ENCODE assay signal across 19 mouse cellular contexts in genomic region chr12:53085789-53086188, GRCm38 (mm10).
A peak's percentile ranks its signal among the peaks of the same experiment; 100 is the strongest.
DNase-seq lines count a peak whose midpoint lies in the region; ATAC-seq lines count a peak whose summit lies in the region.
"Had no signal": no experiment of that assay in that cellular context is flagged by ENCODE, and none has a peak within 500 bp of the region (broad histone marks: within the 10 kb centered on the region; RNA-seq: fewer than 3 reads in every experiment).

No protein-coding gene starts in this region.

- no peak overlapping the region for H3K4me3 ChIP-seq in forebrain, embryonic 14.5 days (ENCODE audit: low read depth, low read length)
- H3K4me3 ChIP-seq in forebrain, embryonic 11.5 days (ENCODE audit: low read depth, low read length) = no peak overlapping the region
- H3K4me3 ChIP-seq: embryonic facial prominence, embryonic 12.5 days; forebrain, embryonic 13.5 days; gastrocnemius, adult 2 months; heart, embryonic 13.5 days; hindbrain, embryonic 12.5 days had no signal

- H3K9ac ChIP-seq in forebrain, embryonic 14.5 days (ENCODE audit: low read length) = no peak overlapping the region
- H3K9ac ChIP-seq in forebrain, embryonic 11.5 days (ENCODE audit: low read length) = no peak overlapping the region
- H3K9ac ChIP-seq: embryonic facial prominence, embryonic 12.5 days; forebrain, embryonic 13.5 days; heart, embryonic 13.5 days; hindbrain, embryonic 12.5 days had no signal

- peak; percentile 78 for DNase-seq in forebrain, embryonic 14.5 days (ENCODE audit: low spot score)
- DNase-seq in forebrain, embryonic 11.5 days (ENCODE audit: low spot score) = no peak
- DNase-seq in lung, postnatal 10 days = peak; percentile 6
- DNase-seq in lung, postnatal 14 days = no peak
- peak; percentile 38 for DNase-seq in retina, postnatal 1 day
- DNase-seq in retina, embryonic 14.5 days (ENCODE audit: low spot score) = no peak
- DNase-seq: adrenal gland, postnatal 14 days; cerebellum, adult 18-20 months; cerebellum, adult 9-11 months; embryo, embryonic 11 days; gastrocnemius, adult 2 months; gastrocnemius, postnatal 25 days; heart, postnatal 36 days had no signal

- H3K27ac ChIP-seq in forebrain, embryonic 14.5 days (ENCODE audit: low read depth, low read length) = no peak overlapping the region
- H3K27ac ChIP-seq in forebrain, embryonic 11.5 days (ENCODE audit: low read depth, low read length) = no peak overlapping the region
- H3K27ac ChIP-seq: embryonic facial prominence, embryonic 12.5 days; forebrain, embryonic 13.5 days; gastrocnemius, adult 2 months; heart, embryonic 13.5 days; hindbrain, embryonic 12.5 days had no signal

- H3K27me3 ChIP-seq in forebrain, embryonic 14.5 days (replicated peaks; ENCODE audit: control insufficient read depth, insufficient read depth, low read length) = no peaks in the 10 kb centered on the region
- H3K27me3 ChIP-seq in forebrain, embryonic 11.5 days (ENCODE audit: control insufficient read depth, insufficient read depth, low read length) = no peaks in the 10 kb centered on the region
- H3K27me3 ChIP-seq: embryonic facial prominence, embryonic 12.5 days; forebrain, embryonic 13.5 days; heart, embryonic 13.5 days; hindbrain, embryonic 12.5 days had no signal

- H3K36me3 ChIP-seq in forebrain, embryonic 14.5 days (ENCODE audit: control insufficient read depth, insufficient read depth, low read length) = no peaks in the 10 kb centered on the region
- no peaks in the 10 kb centered on the region for H3K36me3 ChIP-seq in forebrain, embryonic 11.5 days (ENCODE audit: control insufficient read depth, insufficient read depth, low read length)
- H3K36me3 ChIP-seq: embryonic facial prominence, embryonic 12.5 days; heart, embryonic 13.5 days; hindbrain, embryonic 12.5 days had no signal

- no peaks in the 10 kb centered on the region for H3K4me1 ChIP-seq in forebrain, embryonic 14.5 days (ENCODE audit: control insufficient read depth, insufficient read depth, low read length)
- H3K4me1 ChIP-seq in forebrain, embryonic 11.5 days (replicated peaks; ENCODE audit: control insufficient read depth, insufficient read depth, low read length) = no peaks in the 10 kb centered on the region
- H3K4me1 ChIP-seq: embryonic facial prominence, embryonic 12.5 days; heart, embryonic 13.5 days; hindbrain, embryonic 12.5 days had no signal

- 62% methylated on average over 3 of the region's 3 CpGs for WGBS in forebrain, embryonic 14.5 days
- WGBS in forebrain, embryonic 11.5 days = 82% methylated on average over 3 of the region's 3 CpGs

- no peak overlapping the region for H3K4me2 ChIP-seq in forebrain, embryonic 14.5 days (ENCODE audit: low read length)
- no peak overlapping the region for H3K4me2 ChIP-seq in forebrain, embryonic 11.5 days (ENCODE audit: low read depth, low read length, severe bottlenecking)
- H3K4me2 ChIP-seq: embryonic facial prominence, embryonic 12.5 days; forebrain, embryonic 13.5 days; heart, embryonic 13.5 days; hindbrain, embryonic 12.5 days had no signal

- ATAC-seq in forebrain, embryonic 14.5 days = peak; percentile 46; the same call in 1 of the 2 replicates
- no peak for ATAC-seq in forebrain, embryonic 11.5 days (replicated peaks; ENCODE audit: low FRiP score)
- ATAC-seq in monocyte, adult 5-6 weeks (replicated peaks; ENCODE audit: insufficient number of reproducible peaks, low FRiP score, low TSS enrichment, poor library complexity, severe bottlenecking) = no peak
- ATAC-seq: forebrain, embryonic 13.5 days; hindbrain, embryonic 16.5 days had no signal

- no peaks in the 10 kb centered on the region for H3K9me3 ChIP-seq in forebrain, embryonic 14.5 days (replicated peaks; ENCODE audit: control insufficient read depth, low read length)
- H3K9me3 ChIP-seq in forebrain, embryonic 11.5 days (ENCODE audit: control insufficient read depth, low read length) = no peaks in the 10 kb centered on the region
- H3K9me3 ChIP-seq: embryonic facial prominence, embryonic 12.5 days; forebrain, embryonic 13.5 days; heart, embryonic 13.5 days; hindbrain, embryonic 12.5 days had no signal

Comparison
In these comparisons a context has a peak if more than half of its experiments do, and no peak if none do; other contexts are left out.
1. DNase-seq: peak in forebrain, embryonic 14.5 days (single experiment), lung, postnatal 10 days (single experiment) and retina, postnatal 1 day (single experiment); none in forebrain, embryonic 11.5 days (single experiment), lung, postnatal 14 days (single experiment) and retina, embryonic 14.5 days (single experiment).